Mouse (Mus musculus) liver, embryonic 12.5 days (tissue): ENCODE measurements around the gene Slc41a2. TPM values are rescaled to one million over a fixed set of nuclear protein-coding genes. Genes with fewer than 3 reads are reported as not detected.
"Not testable (repeated sequence)": the region's sequence is repeated elsewhere in the genome, so short reads cannot be mapped to it uniquely, and the experiment has no call there.

Source experiments
- ATAC-seq: fragments of 200-750 bp; cut with Nextera tagmentation; 2 replicates; pipeline ENCODE4 v1.8.0; 2017; ENCODE audit warnings: moderate number of reproducible peaks, mild to moderate bottlenecking, moderate library complexity
- H3K27ac ChIP-seq: fragments of 300-500 bp; sonication (generic); 2 replicates; pipeline ENCODE4 v1.5.1; 2016; ENCODE audit warnings: mild to moderate bottlenecking
- H3K27me3 ChIP-seq: fragments of 300-500 bp; sonication (generic); replicated peaks from 2 replicates; pipeline ENCODE4 v1.6.1; 2016; ENCODE audit warnings: mild to moderate bottlenecking, moderate library complexity
- H3K36me3 ChIP-seq: fragments of 300-500 bp; sonication (generic); 2 replicates; pipeline ENCODE4 v1.6.1; 2016; ENCODE audit warnings: mild to moderate bottlenecking, moderate library complexity
- H3K4me1 ChIP-seq: fragments of 300-500 bp; sonication (generic); 2 replicates; pipeline ENCODE4 v1.6.1; 2016
- H3K4me2 ChIP-seq: fragments of 300-500 bp; sonication (generic); 2 replicates; pipeline ENCODE4 v1.6.1; 2016; ENCODE audit warnings: mild to moderate bottlenecking, moderate library complexity
- H3K4me3 ChIP-seq: fragments of 300-500 bp; sonication (generic); 2 replicates; pipeline ENCODE4 v1.5.1; 2016; ENCODE audit warnings: mild to moderate bottlenecking, moderate library complexity
- H3K9ac ChIP-seq: fragments of 300-500 bp; sonication (generic); 2 replicates; pipeline ENCODE4 v1.6.1; 2016; ENCODE audit warnings: mild to moderate bottlenecking, moderate library complexity
- H3K9me3 ChIP-seq: fragments of 300-500 bp; sonication (generic); replicated peaks from 2 replicates; pipeline ENCODE4 v1.6.1; 2016; ENCODE audit warnings: mild to moderate bottlenecking, moderate library complexity
- WGBS: fragments of 180-500 bp; shearing (Covaris S2); methylation state at CpG from one replicate; pipeline ENCODE4 v1.1.7; 2016; ENCODE audit not compliant: insufficient replicate concordance; 5-methylcytosine and 5-hydroxymethylcytosine counted together
- polyA plus RNA-seq: library from polyadenylated mRNA; unstranded; fragments of >200 nt; fragmentation: Nextera tagmentation; extraction: Ambion mirVana; gene quantifications from 2 replicates; pipeline ENCODE4 v1.2.1, GENCODE M21; 2016

The Slc41a2 gene
- polyA plus RNA-seq: 0.11 and 0.13 TPM in 2 replicates

DNA sequence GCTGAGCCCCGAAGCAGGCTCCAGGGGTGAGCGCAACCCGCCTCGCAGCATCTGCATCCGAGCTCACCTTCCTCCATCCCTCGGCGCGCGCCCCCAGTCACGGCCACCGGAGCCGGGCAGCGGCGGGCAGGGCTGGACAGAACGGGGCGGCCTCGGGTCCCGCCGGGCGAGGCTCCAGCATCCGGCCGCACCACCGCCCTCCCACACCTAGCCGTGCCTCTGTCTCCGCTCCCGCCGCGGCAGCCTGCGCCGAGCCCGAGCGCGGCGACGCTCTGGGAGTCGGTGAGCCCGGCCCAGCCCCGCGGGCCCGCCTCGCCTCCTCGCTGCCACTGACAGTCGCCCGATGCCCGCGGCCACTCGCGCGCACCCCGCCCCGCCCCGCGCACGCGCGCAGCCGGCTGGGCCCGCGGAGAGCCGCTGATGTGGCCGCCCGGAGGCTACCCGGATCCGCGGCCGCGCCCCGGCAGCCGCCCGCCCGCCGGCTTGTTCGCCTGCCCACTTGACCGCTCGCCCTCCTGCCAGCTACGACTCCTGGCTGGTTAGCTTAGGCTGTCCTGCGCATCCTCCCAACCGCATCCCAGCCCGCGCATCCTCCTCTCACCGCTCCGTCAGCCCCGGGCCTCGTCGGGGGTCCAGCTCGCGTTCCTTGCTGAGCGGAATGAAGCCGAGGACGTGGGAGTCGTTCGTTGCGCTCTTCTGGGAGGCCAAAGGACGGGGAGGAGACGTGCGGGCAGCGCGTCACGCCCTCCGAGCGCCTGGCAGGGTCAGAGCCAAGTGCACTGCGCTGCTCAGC is at the start of gene Slc41a2:
Gene Slc41a2, minus strand, starts transcription at position 724 of the 793 bp plus-strand sequence.
- H3K4me2 ChIP-seq: peak within 1 kb of the TSS; percentile 71
- peak within 1 kb of the TSS; percentile 57 for H3K4me3 ChIP-seq
- no peaks in the 10 kb centered on the region for H3K36me3 ChIP-seq
- no peak within 1 kb of the TSS for H3K27ac ChIP-seq
- no peaks in the 10 kb centered on the region for H3K9me3 ChIP-seq
- H3K9ac ChIP-seq: no peak within 1 kb of the TSS
- 2% methylated on average over 97 of the region's 102 CpGs for WGBS
- ATAC-seq: peak; percentile 30; the same call in 1 of the 2 replicates
- H3K27me3 ChIP-seq: peaks cover 87% of the 10 kb centered on the region
- peaks cover 10% of the 10 kb centered on the region; the same call in 1 of the 2 replicates for H3K4me1 ChIP-seq

DNA sequence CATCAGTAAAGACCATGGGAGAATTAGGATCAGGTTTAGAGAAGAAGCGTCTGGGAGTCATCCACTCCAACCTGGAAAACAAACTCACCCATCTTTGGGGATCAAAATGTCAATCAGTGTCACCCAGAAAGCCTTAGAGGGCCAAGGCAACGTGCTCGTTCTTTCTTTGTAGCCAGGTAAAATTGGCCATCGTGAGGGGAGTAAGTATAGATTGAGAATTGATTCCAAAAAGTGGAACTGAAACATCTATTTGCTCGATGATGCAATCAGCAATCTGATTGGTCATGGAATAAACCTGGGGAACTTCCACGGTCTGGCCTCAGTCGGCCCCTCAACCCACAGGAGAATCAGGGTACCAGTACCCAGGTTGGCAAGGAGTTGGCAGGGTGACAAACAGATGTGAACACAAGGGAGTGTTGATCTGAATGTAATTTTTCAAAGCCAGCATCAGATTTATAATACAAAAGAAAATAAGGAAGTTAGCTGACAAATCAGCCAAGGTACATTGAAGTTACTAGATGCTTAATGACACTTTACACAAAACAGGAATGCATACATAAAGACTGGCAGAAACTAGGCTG is 47.7 kb upstream of the Slc41a2 start:
- no peak for ATAC-seq

DNA sequence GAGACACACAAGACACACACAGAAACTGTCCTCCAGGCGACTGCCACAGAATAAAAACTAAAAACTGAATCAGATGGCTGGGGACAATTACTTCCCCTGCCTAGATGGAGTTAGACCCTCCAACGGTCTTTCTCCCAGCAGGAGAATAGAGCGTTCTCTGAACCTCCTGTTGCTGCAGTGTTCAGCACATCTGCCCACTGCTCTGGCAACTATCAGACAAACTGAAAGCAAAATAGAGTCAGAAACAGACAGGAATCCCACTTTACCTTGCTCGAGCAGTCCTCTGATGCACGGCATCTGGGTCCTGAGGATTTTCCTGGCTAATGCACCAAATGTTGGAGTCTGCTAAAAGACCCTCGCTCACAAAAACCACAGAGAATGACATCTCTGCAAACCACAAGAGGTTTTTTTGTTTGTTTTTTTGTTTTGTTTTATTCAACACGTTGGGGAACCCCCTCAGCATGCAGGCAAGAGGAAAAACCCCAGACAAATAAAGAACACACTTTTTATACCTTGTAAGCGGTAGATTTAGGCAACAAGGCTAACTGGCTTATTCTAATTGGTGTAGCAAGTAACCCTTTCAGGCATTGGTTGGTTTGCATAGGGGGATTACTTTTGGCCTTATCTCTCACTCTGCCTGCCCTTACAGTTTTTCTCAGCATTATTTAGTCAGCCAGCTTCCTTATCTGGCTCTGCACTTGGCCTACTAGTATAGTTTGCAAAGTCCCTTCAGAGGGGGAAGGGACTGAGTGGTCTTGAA is 47.0 kb upstream of the Slc41a2 start:
- H3K4me2 ChIP-seq: peak overlapping the region; percentile 50
- H3K9ac ChIP-seq: 0 out of 2 replicates have a peak overlapping the region, but pooled peaks have one; percentile 13
- H3K4me3 ChIP-seq: peak overlapping the region; percentile 31
- H3K27me3 ChIP-seq: no peaks in the 10 kb centered on the region
- H3K4me1 ChIP-seq: peaks cover 21% of the 10 kb centered on the region
- H3K9me3 ChIP-seq: no peaks in the 10 kb centered on the region
- 47% methylated on average over 8 of the region's 8 CpGs for WGBS
- peaks cover 35% of the 10 kb centered on the region for H3K36me3 ChIP-seq
- H3K27ac ChIP-seq: peak overlapping the region; percentile 55
- ATAC-seq: peak; percentile 88

More for the DNA sequence above, 47.7 kb upstream of the Slc41a2 start:
- Histone ChIP-seq H3K9ac (no peak overlapping the region), H3K4me1 (peaks cover 21% of the 10 kb centered on the region), H3K4me3 (no peak overlapping the region), H3K27me3 (no peaks in the 10 kb centered on the region), H3K4me2 (peak overlapping the region; percentile 50), H3K36me3 (peaks cover 28% of the 10 kb centered on the region), H3K27ac (peak overlapping the region; percentile 45; the same call in 1 of the 2 replicates), H3K9me3 (no peaks in the 10 kb centered on the region)
- WGBS: 77% methylated on average over 7 of the region's 7 CpGs

DNA sequence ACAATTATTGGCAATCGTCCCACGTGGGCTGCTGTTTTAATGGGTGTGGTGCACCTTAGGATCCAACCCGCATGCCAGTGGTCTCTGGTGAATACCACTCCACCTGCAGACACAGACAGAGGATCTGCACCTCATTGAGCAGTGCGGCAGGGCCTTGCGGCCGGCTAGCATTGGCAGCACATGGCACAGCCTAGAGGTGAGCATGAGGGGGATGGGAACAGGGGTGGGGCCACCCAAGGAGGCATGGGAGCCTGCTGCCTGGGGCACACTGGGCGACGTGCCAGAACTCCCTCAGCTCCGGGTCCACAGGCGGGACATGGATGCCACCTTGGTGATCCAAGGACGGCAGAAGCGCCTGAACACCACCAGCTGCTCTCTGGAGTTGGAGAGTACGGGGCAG is 46.2 kb upstream of the Slc41a2 start:
- Histone ChIP-seq H3K4me1 (peaks cover 21% of the 10 kb centered on the region), H3K9me3 (no peaks in the 10 kb centered on the region), H3K4me2 (peak overlapping the region; percentile 50), H3K36me3 (peaks cover 42% of the 10 kb centered on the region), H3K27ac (no peak overlapping the region), H3K4me3 (no peak overlapping the region), H3K27me3 (no peaks in the 10 kb centered on the region), H3K9ac (no peak overlapping the region)
- peak; percentile 44 for ATAC-seq
- WGBS: 85% methylated on average over 13 of the region's 13 CpGs

DNA sequence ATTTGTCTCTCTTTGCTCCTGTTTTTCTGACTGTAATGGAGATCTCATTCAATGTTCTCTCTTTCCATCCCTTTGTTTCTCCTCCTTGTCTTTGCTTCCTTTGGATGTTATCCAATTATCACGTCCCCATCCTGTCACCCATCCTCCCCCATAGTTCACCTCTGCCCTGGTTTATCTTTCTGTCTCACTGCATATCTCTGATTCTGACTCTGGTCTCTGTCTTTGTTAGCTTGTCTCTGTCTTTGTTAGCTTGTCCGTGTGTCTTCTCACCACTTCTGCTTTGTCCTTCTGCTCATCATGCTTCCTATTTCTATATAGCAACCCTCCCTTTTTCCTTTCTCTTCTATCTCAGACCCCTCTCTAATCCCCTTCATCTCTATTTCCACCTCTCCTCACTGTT is 45.3 kb upstream of the Slc41a2 start:
- Histone ChIP-seq H3K4me3 (no peak overlapping the region), H3K36me3 (peaks cover 48% of the 10 kb centered on the region), H3K4me1 (peaks cover 21% of the 10 kb centered on the region), H3K9me3 (no peaks in the 10 kb centered on the region), H3K27ac (no peak overlapping the region), H3K4me2 (no peak overlapping the region), H3K27me3 (no peaks in the 10 kb centered on the region), H3K9ac (no peak overlapping the region)
- WGBS: 37% methylated on average over 2 of the region's 2 CpGs
- no peak for ATAC-seq

DNA sequence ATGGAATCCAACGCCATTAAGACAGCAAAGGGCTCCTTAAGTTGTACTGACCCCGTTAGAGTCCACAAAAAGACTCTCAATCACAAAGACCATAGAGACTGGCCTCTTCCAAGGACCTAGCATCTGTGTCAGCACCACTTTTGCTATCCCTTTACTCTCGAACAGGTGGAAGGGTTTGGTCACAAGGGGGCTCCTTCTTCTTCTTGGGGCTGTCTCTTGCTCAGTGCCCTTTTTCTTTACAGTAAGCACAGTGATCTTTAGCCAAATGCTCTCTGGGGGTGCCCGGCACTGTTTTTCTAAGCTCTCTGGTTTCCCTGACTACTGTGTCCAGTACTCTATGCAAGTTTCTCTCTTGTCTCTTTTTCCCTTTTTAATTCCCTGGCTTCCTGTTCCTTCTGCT is 44.8 kb upstream of the Slc41a2 start:
- H3K4me1 ChIP-seq: peaks cover 21% of the 10 kb centered on the region
- WGBS: 78% methylated on average over 4 of the region's 4 CpGs
- no peak overlapping the region for H3K27ac ChIP-seq
- no peaks in the 10 kb centered on the region for H3K9me3 ChIP-seq
- H3K4me2 ChIP-seq: no peak overlapping the region
- peaks cover 50% of the 10 kb centered on the region for H3K36me3 ChIP-seq
- H3K27me3 ChIP-seq: no peaks in the 10 kb centered on the region
- H3K9ac ChIP-seq: no peak overlapping the region
- ATAC-seq: no peak
- H3K4me3 ChIP-seq: no peak overlapping the region

DNA sequence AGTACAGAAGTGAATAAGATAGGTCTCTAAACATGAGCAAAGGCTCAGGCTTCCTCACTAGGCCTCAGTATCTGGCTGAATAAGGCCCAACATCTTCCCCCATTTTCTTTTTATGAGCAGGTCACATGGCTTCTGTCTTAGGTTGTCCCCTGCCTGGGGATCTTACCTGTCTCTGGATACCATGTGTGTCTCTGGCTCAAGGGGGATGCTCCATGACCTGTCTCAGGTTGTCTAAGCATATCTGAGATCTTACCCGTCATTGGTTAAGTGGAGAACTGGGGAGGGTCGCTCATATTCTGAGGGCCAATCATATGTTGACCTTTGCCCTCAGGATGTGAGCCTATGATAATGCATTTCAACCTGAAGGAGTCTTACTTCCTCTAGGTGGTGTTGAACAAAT is 42.8 kb upstream of the Slc41a2 start:
- H3K36me3 ChIP-seq: peaks cover 61% of the 10 kb centered on the region
- H3K9me3 ChIP-seq: peaks cover under 1% of the 10 kb centered on the region; the same call in 1 of the 2 replicates
- no peaks in the 10 kb centered on the region for H3K27me3 ChIP-seq
- H3K4me3 ChIP-seq: no peak overlapping the region
- no peak overlapping the region for H3K27ac ChIP-seq
- peaks cover 20% of the 10 kb centered on the region for H3K4me1 ChIP-seq
- no peak overlapping the region for H3K9ac ChIP-seq
- 84% methylated on average over 2 of the region's 2 CpGs for WGBS
- ATAC-seq: no peak
- no peak overlapping the region for H3K4me2 ChIP-seq

DNA sequence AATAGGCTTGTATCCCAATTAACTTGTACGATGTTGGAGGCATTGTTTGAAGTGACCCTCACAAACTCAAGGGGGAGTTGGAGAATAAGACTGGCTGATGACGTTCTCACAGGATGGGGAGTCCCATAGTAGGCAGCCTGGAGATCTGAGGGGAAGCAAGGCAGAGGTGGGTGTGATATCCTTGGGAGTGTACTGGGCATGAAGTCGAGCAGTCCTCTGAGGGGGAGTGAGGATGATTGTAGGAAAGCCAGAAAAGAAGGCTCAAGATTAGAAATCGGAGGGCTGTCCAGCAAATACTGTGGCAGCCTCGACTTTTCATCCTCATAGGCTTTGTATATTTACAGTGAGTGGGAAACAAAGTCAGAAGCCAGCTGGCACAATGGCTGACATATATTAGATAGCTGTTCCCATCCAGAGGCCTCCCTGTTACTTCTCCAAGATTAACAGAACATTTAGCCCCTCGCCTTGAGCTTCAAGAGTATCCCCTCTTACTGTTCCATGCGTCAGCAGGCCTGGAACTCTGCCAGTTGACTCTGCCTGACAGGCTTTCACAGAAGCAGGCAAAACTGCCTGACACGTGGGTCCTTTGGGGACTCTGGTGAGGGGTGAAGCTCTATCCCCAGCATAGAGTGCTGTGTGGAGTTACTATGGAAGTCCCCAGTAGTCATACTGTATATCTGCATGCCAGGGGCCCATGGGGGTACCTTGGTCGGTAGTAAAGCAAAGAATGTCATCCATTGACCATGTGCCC is 40.6 kb upstream of the Slc41a2 start:
- Histone ChIP-seq H3K36me3 (peaks cover 67% of the 10 kb centered on the region), H3K27ac (no peak overlapping the region), H3K27me3 (no peaks in the 10 kb centered on the region), H3K9me3 (peaks cover 8% of the 10 kb centered on the region; the same call in 1 of the 2 replicates), H3K4me3 (no peak overlapping the region), H3K4me1 (no peaks in the 10 kb centered on the region), H3K4me2 (no peak overlapping the region), H3K9ac (no peak overlapping the region)
- WGBS: 72% methylated on average over 9 of the region's 9 CpGs
- no peak for ATAC-seq

DNA sequence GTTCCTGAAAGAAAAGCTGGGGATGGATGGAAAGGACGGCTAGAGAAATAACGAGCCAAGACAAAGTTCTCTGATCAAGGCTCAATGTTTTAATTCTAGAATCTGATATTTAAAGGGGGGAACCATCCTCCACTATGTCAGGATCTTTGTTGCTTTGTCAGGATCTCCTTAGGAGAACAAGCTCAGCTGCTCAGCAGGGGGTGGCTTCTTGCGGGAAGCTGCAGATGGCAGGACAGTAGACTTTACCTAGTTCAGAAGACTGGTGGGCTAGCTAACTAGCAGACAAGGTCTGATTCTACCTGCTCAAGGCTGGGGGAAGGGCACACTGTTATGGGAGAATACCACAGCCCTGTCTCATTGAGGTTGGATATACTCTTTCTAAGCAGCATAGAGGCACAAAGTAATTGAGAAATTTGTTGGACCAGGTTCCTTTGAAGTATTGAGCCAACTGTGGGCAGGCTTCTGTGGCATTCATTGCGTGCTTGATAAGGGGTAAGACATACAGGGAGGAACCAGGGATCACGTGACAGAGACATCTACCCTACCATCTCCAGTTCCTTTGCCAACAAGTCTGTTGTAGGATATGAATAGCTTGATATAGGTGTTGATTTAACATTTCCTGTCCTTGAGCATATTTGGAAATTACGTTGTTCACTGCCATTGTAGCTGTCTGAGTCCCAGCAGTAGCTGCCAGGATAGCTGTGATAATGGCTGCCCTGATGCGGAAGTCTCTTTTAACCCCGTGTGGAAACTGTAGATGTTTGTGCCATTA is 39.4 kb upstream of the Slc41a2 start:
- H3K4me1 ChIP-seq: no peaks in the 10 kb centered on the region
- peaks cover 76% of the 10 kb centered on the region for H3K36me3 ChIP-seq
- peaks cover 8% of the 10 kb centered on the region; the same call in 1 of the 2 replicates for H3K9me3 ChIP-seq
- no peak overlapping the region for H3K27ac ChIP-seq
- WGBS: 80% methylated on average over 8 of the region's 8 CpGs
- H3K4me2 ChIP-seq: no peak overlapping the region
- no peaks in the 10 kb centered on the region for H3K27me3 ChIP-seq
- ATAC-seq: no peak
- no peak overlapping the region for H3K4me3 ChIP-seq
- H3K9ac ChIP-seq: no peak overlapping the region

DNA sequence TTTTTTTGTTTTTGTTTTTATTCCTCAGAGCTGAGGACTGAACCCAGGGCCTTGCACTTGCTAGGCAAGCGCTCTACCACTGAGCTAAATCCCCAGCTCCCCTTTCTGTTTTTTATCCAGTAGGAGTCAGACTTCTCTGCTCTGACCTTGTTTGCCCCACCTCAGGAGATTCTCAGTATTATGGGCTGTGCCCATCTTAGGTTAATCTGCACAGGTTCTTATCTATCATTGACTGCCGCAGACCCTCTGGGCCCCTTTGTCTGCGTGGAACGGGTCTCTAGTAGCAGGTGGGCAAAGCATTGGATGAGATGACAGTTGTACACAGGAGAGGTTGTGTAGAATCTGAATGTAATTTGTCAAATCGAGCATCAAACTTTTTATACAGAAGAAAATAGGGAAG is 37.8 kb upstream of the Slc41a2 start:
- H3K36me3 ChIP-seq: peaks cover 82% of the 10 kb centered on the region

More for the DNA sequence above, 37.8 kb upstream of the Slc41a2 start:
- not testable (repeated sequence) for H3K9ac ChIP-seq, H3K27me3 ChIP-seq, H3K4me2 ChIP-seq, ATAC-seq, H3K27ac ChIP-seq, H3K9me3 ChIP-seq, H3K4me1 ChIP-seq, H3K4me3 ChIP-seq
- 80% methylated on average over 5 of the region's 5 CpGs for WGBS
